Mouse (Mus musculus) lung, embryonic 15.5 days (tissue): ENCODE measurements around the gene B4galnt3. TPM values are rescaled to one million over a fixed set of nuclear protein-coding genes. Genes with fewer than 3 reads are reported as not detected.
A peak's percentile ranks its signal among the peaks of the same experiment; 100 is the strongest.

ENCODE experiments used
- ATAC-seq: fragments of 200-750 bp; cut with Nextera tagmentation; 2 replicates; pipeline ENCODE4 v1.8.0; 2017; ENCODE audit warnings: moderate number of reproducible peaks, borderline replicate concordance; ENCODE audit not compliant: low FRiP score, low TSS enrichment; ENCODE audit errors: extremely low read depth
- H3K27ac ChIP-seq: fragments of 300-500 bp; sonication (generic); 2 replicates; pipeline ENCODE4 v1.5.1; 2015; ENCODE audit warnings: moderate library complexity, mild to moderate bottlenecking, inconsistent platforms
- H3K27me3 ChIP-seq: fragments of 300-500 bp; sonication (generic); 2 replicates; pipeline ENCODE4 v1.6.1; 2015; ENCODE audit warnings: inconsistent platforms
- H3K36me3 ChIP-seq: fragments of 300-500 bp; sonication (generic); 2 replicates; pipeline ENCODE4 v1.6.1; 2015; ENCODE audit warnings: inconsistent platforms
- H3K4me1 ChIP-seq: fragments of 300-500 bp; sonication (generic); 2 replicates; pipeline ENCODE4 v1.6.1; 2015; ENCODE audit warnings: inconsistent platforms
- H3K4me2 ChIP-seq: fragments of 300-500 bp; sonication (generic); 2 replicates; pipeline ENCODE4 v1.6.1; 2015; ENCODE audit warnings: inconsistent platforms, mild to moderate bottlenecking, moderate library complexity
- H3K4me3 ChIP-seq: fragments of 300-500 bp; sonication (generic); 2 replicates; pipeline ENCODE4 v1.5.1; 2015; ENCODE audit warnings: mild to moderate bottlenecking, inconsistent platforms
- H3K9ac ChIP-seq: fragments of 300-500 bp; sonication (generic); 2 replicates; pipeline ENCODE4 v1.6.1; 2015; ENCODE audit warnings: inconsistent platforms
- H3K9me3 ChIP-seq: fragments of 300-500 bp; sonication (generic); 2 replicates; pipeline ENCODE4 v1.6.1; 2016; ENCODE audit warnings: inconsistent platforms
- WGBS: fragments of 180-500 bp; shearing (Covaris S2); methylation state at CpG from one replicate; pipeline ENCODE4 v1.1.7; 2015; 5-methylcytosine and 5-hydroxymethylcytosine counted together
- polyA plus RNA-seq: library from polyadenylated mRNA; unstranded; fragments of >200 nt; fragmentation: Nextera tagmentation; extraction: Ambion mirVana; gene quantifications from 2 replicates; pipeline ENCODE4 v1.2.1, GENCODE M21; 2015

The B4galnt3 gene
- polyA plus RNA-seq, 1 experiment from 2014 or later, result 0.32 TPM

DNA sequence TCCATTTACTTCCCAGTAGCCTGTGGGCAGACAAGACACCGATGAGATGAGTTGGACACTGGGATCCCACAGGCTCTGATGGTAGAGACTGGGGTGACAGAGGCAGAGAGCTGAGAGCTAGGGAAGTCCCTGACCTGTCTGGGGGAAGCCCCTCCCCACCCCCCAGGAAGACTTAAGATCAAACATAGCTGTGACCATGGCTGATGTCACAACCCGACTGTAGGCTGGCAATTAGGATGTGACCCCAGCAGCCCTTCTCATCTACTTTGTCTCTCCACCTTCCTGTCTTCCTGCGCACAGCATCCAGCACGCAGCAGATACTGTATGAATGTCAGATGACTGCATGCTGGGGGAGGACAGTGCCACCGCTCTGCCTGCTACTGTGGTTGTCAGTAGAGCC is 87.8 kb downstream of the B4galnt3 start:
- WGBS, result 78% methylated on average over 5 of the region's 5 CpGs
- H3K27me3 ChIP-seq, result no peaks in the 10 kb centered on the region
- H3K4me2 ChIP-seq, result no peak overlapping the region
- no peak for ATAC-seq
- H3K9ac ChIP-seq, result no peak overlapping the region
- no peak overlapping the region for H3K4me3 ChIP-seq
- no peaks in the 10 kb centered on the region for H3K9me3 ChIP-seq
- H3K36me3 ChIP-seq, result no peaks in the 10 kb centered on the region
- H3K4me1 ChIP-seq, result no peaks in the 10 kb centered on the region
- no peak overlapping the region for H3K27ac ChIP-seq

- Histone ChIP-seq H3K9me3 (no peaks in the 10 kb centered on the region), H3K27me3 (no peaks in the 10 kb centered on the region), H3K27ac (no peak overlapping the region), H3K36me3 (no peaks in the 10 kb centered on the region), H3K4me1 (0 out of 2 replicates have a peak, but pooled peaks cover 4% of the 10 kb centered on the region), H3K4me2 (no peak overlapping the region), H3K9ac (no peak overlapping the region), H3K4me3 (no peak overlapping the region)
- 74% methylated on average over 8 of the region's 8 CpGs for WGBS
- no peak for ATAC-seq
These were observed 92.0 kb downstream of the B4galnt3 start for GRCm38 (mm10) chr6:120202406-120202805.

DNA sequence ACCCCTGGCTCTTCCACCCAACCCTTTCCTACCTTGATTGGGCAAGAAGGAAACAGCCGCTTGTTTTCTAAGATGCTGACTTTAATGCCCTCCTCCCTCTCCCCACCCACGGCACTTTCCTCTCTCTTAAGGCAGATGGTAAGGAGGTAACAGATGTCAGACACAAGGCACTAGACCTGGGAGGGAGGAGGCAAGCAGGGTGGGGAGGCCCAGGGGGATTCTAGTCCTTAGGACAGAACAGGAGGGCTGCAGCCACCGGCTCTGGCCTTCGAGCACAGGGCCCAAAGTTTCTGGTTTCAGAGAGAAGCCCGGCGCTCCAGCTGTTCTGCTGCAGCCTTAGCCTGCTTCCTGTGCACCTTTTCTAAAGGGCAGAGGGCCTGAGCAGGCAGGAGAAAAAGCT is 92.4 kb downstream of the B4galnt3 start:
- no peak overlapping the region for H3K4me3 ChIP-seq
- H3K9me3 ChIP-seq, result no peaks in the 10 kb centered on the region
- no peaks in the 10 kb centered on the region for H3K36me3 ChIP-seq
- 44% methylated on average over 6 of the region's 6 CpGs for WGBS
- H3K27me3 ChIP-seq, result no peaks in the 10 kb centered on the region
- no peak for ATAC-seq
- 0 out of 2 replicates have a peak, but pooled peaks cover 4% of the 10 kb centered on the region for H3K4me1 ChIP-seq
- no peak overlapping the region for H3K27ac ChIP-seq
- H3K4me2 ChIP-seq, result no peak overlapping the region
- H3K9ac ChIP-seq, result no peak overlapping the region

- Histone ChIP-seq H3K4me1 (peaks cover 7% of the 10 kb centered on the region; the same call in 1 of the 2 replicates), H3K27ac (no peak overlapping the region), H3K27me3 (no peaks in the 10 kb centered on the region), H3K4me3 (no peak overlapping the region), H3K9ac (no peak overlapping the region), H3K36me3 (no peaks in the 10 kb centered on the region), H3K4me2 (no peak overlapping the region), H3K9me3 (no peaks in the 10 kb centered on the region)
- ATAC-seq, result no peak
- 28% methylated on average over 10 of the region's 10 CpGs for WGBS
These were observed 94.5 kb downstream of the B4galnt3 start for GRCm38 (mm10) chr6:120199638-120200394.

GRCm38 (mm10) chr6:120197964-120198363 is 96.4 kb downstream of the B4galnt3 start:
- Histone ChIP-seq H3K4me2 (no peak overlapping the region), H3K4me3 (no peak overlapping the region), H3K4me1 (peaks cover 16% of the 10 kb centered on the region; the same call in 1 of the 2 replicates), H3K27me3 (no peaks in the 10 kb centered on the region), H3K27ac (no peak overlapping the region), H3K9me3 (no peaks in the 10 kb centered on the region), H3K9ac (no peak overlapping the region), H3K36me3 (no peaks in the 10 kb centered on the region)
- 31% methylated on average over 9 of the region's 9 CpGs for WGBS
- ATAC-seq, result no peak

DNA sequence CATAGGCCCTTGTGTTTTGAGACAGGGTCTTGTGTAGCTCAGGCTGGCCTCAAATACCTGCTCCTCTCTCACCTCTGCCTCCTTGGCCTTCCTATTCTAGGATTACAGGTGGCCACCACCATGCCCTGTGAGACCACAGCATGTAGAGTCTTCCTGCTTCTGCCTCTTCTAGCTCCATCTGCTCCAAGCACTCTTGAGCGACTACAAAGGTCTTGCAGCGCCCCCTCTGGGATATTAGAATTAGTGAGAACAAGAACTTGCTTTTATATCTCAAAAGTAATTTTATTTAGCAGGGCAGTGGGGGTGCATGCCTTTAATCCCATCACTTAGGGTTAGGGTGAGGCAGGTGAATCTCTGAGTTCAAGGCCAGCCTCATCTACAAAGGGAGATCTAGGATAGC is 97.5 kb downstream of the B4galnt3 start:
- Histone ChIP-seq H3K4me1 (peaks cover 23% of the 10 kb centered on the region), H3K27ac (no peak overlapping the region), H3K36me3 (no peaks in the 10 kb centered on the region), H3K9ac (no peak overlapping the region), H3K4me3 (no peak overlapping the region), H3K27me3 (no peaks in the 10 kb centered on the region), H3K4me2 (no peak overlapping the region), H3K9me3 (no peaks in the 10 kb centered on the region)
- WGBS, result 18% methylated on average over 2 of the region's 2 CpGs
- no peak for ATAC-seq

DNA sequence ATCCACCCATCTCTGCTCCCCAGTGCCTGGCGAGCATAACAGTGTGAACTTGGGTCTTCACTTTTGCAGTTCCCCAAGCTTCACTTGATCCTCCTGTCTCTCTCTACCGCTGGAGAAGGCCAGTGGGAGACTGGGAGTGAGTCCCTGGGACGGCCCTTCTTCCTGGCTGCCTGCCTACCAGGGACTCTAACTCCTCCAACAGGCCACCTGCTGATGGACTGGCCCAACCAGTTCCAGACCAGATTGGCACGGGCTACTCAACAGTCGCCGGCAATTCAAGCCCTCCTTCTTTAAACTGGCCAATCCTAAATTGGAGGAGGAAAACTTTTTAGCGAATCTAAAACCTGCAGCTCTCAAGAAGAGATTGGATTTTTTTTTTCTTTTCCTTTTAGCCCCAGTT is 99.4 kb downstream of the B4galnt3 start:
- H3K36me3 ChIP-seq, result no peaks in the 10 kb centered on the region
- H3K27me3 ChIP-seq, result no peaks in the 10 kb centered on the region
- ATAC-seq, result peak; percentile 55; the same call in 1 of the 2 replicates
- no peak overlapping the region for H3K9ac ChIP-seq
- peaks cover 26% of the 10 kb centered on the region for H3K4me1 ChIP-seq
- peak overlapping the region; percentile 81 for H3K27ac ChIP-seq
- no peaks in the 10 kb centered on the region for H3K9me3 ChIP-seq
- peak overlapping the region; percentile 32 for H3K4me2 ChIP-seq
- no peak overlapping the region for H3K4me3 ChIP-seq
- 18% methylated on average over 7 of the region's 7 CpGs for WGBS

GRCm38 (mm10) chr6:120194305-120194704 is 100.1 kb downstream of the B4galnt3 start:
- Histone ChIP-seq H3K9ac (no peak overlapping the region), H3K9me3 (no peaks in the 10 kb centered on the region), H3K4me2 (no peak overlapping the region), H3K4me3 (no peak overlapping the region), H3K27ac (no peak overlapping the region; the same call in 1 of the 2 replicates), H3K4me1 (peaks cover 22% of the 10 kb centered on the region), H3K36me3 (no peaks in the 10 kb centered on the region), H3K27me3 (no peaks in the 10 kb centered on the region)
- 40% methylated on average over 10 of the region's 10 CpGs for WGBS
- no peak for ATAC-seq

DNA sequence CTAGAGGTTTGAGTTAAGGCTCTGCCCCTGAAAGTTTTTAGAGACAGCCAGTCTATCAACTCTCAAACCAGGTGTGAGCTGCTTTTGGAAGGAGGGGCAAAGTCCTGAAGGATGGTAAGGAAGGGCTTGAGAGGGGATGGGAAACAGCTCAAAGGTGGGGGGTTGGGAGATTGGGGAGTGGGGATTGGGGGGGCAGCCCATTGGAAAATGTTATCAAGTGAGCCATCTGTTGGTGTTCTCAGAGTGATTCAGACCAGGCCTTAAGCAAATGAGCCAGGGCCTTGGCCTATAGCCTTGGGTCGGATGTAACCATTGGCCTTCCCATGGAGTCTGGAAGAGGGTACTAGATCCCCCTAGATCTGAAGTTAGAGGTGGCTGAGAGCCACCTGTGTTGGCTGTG is 100.6 kb downstream of the B4galnt3 start:
- H3K36me3 ChIP-seq, result no peaks in the 10 kb centered on the region
- H3K4me2 ChIP-seq, result no peak overlapping the region
- no peaks in the 10 kb centered on the region for H3K9me3 ChIP-seq
- ATAC-seq, result no peak
- H3K4me3 ChIP-seq, result no peak overlapping the region
- no peak overlapping the region for H3K9ac ChIP-seq
- H3K4me1 ChIP-seq, result peaks cover 24% of the 10 kb centered on the region
- H3K27me3 ChIP-seq, result no peaks in the 10 kb centered on the region
- 58% methylated on average over 1 of the region's 1 CpGs for WGBS
- no peak overlapping the region for H3K27ac ChIP-seq

- no peak for ATAC-seq
- WGBS, result 23% methylated on average over 5 of the region's 5 CpGs
- no peak overlapping the region for H3K27ac ChIP-seq
- H3K36me3 ChIP-seq, result no peaks in the 10 kb centered on the region
- no peak overlapping the region for H3K4me2 ChIP-seq
- H3K9me3 ChIP-seq, result no peaks in the 10 kb centered on the region
- peaks cover 31% of the 10 kb centered on the region for H3K4me1 ChIP-seq
- H3K4me3 ChIP-seq, result no peak overlapping the region
- H3K9ac ChIP-seq, result no peak overlapping the region
- no peaks in the 10 kb centered on the region for H3K27me3 ChIP-seq
These were observed 101.2 kb downstream of the B4galnt3 start for GRCm38 (mm10) chr6:120193174-120193573.

GRCm38 (mm10) chr6:120192211-120192870 is 102.0 kb downstream of the B4galnt3 start:
- no peaks in the 10 kb centered on the region for H3K36me3 ChIP-seq
- ATAC-seq, result no peak
- H3K4me3 ChIP-seq, result no peak overlapping the region
- H3K27me3 ChIP-seq, result no peaks in the 10 kb centered on the region
- no peak overlapping the region for H3K4me2 ChIP-seq
- peaks cover 39% of the 10 kb centered on the region for H3K4me1 ChIP-seq
- WGBS, result 26% methylated on average over 14 of the region's 15 CpGs
- H3K27ac ChIP-seq, result no peak overlapping the region
- H3K9me3 ChIP-seq, result no peaks in the 10 kb centered on the region
- H3K9ac ChIP-seq, result no peak overlapping the region

DNA sequence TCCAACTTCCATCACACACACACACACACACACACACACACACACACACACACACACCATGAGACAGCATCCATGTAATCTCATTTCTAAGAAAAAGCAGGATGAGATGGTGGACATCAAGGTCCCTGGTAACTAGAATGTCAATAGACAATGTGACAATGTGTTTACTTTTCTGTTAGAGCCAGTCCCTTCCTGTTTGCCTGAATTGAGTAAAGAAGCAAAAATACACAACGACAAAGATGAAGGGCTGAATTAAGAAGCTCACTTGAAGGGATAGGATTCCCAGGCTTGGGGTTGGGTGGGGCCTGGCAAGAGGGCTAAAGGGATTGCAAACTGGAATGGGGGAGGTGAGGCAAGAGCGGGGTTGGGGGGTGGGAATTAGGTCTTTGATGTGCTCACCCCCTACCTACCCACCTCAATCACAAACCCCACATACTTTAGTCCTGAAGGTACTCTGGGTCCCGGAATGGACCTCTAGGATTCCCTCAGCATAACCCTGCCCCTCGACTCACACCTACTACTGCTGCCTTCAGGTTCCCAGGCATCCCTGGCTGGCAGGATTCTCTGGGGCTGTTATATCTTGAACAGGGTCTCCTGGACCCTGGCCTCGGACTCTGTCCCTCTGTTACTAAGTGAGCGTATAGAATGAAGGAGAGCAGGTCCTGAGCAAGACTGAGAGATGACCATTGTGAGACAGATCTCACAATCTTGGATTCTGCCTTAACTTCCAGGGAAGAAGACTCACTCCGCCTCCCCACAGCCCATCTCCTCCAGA is 102.8 kb downstream of the B4galnt3 start:
- H3K4me1 ChIP-seq, result peaks cover 46% of the 10 kb centered on the region
- no peak overlapping the region for H3K4me2 ChIP-seq
- no peak overlapping the region for H3K9ac ChIP-seq
- H3K4me3 ChIP-seq, result no peak overlapping the region
- H3K9me3 ChIP-seq, result no peaks in the 10 kb centered on the region
- H3K27ac ChIP-seq, result no peak overlapping the region
- ATAC-seq, result no peak
- H3K36me3 ChIP-seq, result no peaks in the 10 kb centered on the region
- WGBS, result 58% methylated on average over 7 of the region's 7 CpGs
- no peaks in the 10 kb centered on the region for H3K27me3 ChIP-seq
